Mouse (Mus musculus): ENCODE data around the gene Cyp2c70.
"Not testable (repeated sequence)": the region's sequence is repeated elsewhere in the genome, so short reads cannot be mapped to it uniquely, and the experiment has no call there.

The Cyp2c70 gene

GRCm38 (mm10) chr19:40187160-40187559 lies at the start of gene Cyp2c70:
Cyp2c70 (minus strand) TSS chr19:40187333.
- no peak for DNase-seq (ENCODE audit: low spot score in 2 of 2)

GRCm38 (mm10) chr19:40232560-40232959 lies 45.4 kb upstream of the Cyp2c70 start:
- DNase-seq (ENCODE audit: low spot score in 2 of 2), result no peak

GRCm38 (mm10) chr19:40231825-40232541 lies 44.9 kb upstream of the Cyp2c70 start:
- no peak for DNase-seq (ENCODE audit: low spot score in 2 of 2)

GRCm38 (mm10) chr19:40231074-40231738 lies 44.1 kb upstream of the Cyp2c70 start:
- no peak for DNase-seq (ENCODE audit: low spot score in 2 of 2)

- DNase-seq (ENCODE audit: low spot score in 2 of 2), result no peak
Observed at GRCm38 (mm10) chr19:40226516-40227151, 39.5 kb upstream of the Cyp2c70 start.

- DNase-seq (ENCODE audit: low spot score in 2 of 2), result no peak
Observed at GRCm38 (mm10) chr19:40225761-40226110, 38.6 kb upstream of the Cyp2c70 start.

GRCm38 (mm10) chr19:40225102-40225760 lies 38.1 kb upstream of the Cyp2c70 start:
- peak in 1 of 2 experiments; percentile 50 for DNase-seq (ENCODE audit: low spot score in 2 of 2)

GRCm38 (mm10) chr19:40222307-40222706 lies 35.2 kb upstream of the Cyp2c70 start:
- not testable (repeated sequence) for DNase-seq (ENCODE audit: low spot score in 2 of 2)

- DNase-seq (ENCODE audit: low spot score in 2 of 2), result no peak
Observed at GRCm38 (mm10) chr19:40220878-40221277, 33.7 kb upstream of the Cyp2c70 start.

- DNase-seq (ENCODE audit: low spot score in 2 of 2), result not testable (repeated sequence)
Observed at GRCm38 (mm10) chr19:40202947-40203346, 15.8 kb upstream of the Cyp2c70 start.

- peak in 1 of 2 experiments; percentile 9 for DNase-seq (ENCODE audit: low spot score in 2 of 2)
Observed at GRCm38 (mm10) chr19:40190596-40190995, 3.5 kb upstream of the Cyp2c70 start.

GRCm38 (mm10) chr19:40183600-40183999 lies 3.5 kb downstream of the Cyp2c70 start:
- DNase-seq (ENCODE audit: low spot score in 2 of 2), result peak; percentile 5 to 17

- no peak for DNase-seq (ENCODE audit: low spot score in 2 of 2)
Observed at GRCm38 (mm10) chr19:40178311-40178710, 8.8 kb downstream of the Cyp2c70 start.

GRCm38 (mm10) chr19:40168391-40168790 lies 18.7 kb downstream of the Cyp2c70 start:
- DNase-seq (ENCODE audit: low spot score in 2 of 2), result not testable (repeated sequence)

GRCm38 (mm10) chr19:40126996-40127395 lies 60.1 kb downstream of the Cyp2c70 start:
- DNase-seq (ENCODE audit: low spot score in 2 of 2), result not testable (repeated sequence)

GRCm38 (mm10) chr19:40125165-40125564 lies 62.0 kb downstream of the Cyp2c70 start:
- DNase-seq (ENCODE audit: low spot score in 2 of 2), result not testable (repeated sequence)

- DNase-seq (ENCODE audit: low spot score in 2 of 2), result not testable (repeated sequence)
Observed at GRCm38 (mm10) chr19:40119624-40120023, 67.5 kb downstream of the Cyp2c70 start.
